Mouse (Mus musculus) kidney, postnatal 25 days (tissue): ENCODE data around the gene Prelid3b.

Source experiments
- DNase-seq, 2 experiments: peaks; one replicate each; pipeline ENCODE4 v3.0.0; 2021; ENCODE audit warnings: mixed read lengths in 2 of 2

Prelid3b gene

GRCm38 (mm10) chr2:174472818-174473549, at the start of gene Prelid3b:
Gene Prelid3b, minus strand, starts transcription at chr2:174473081.
- peak; percentile 100 for DNase-seq

GRCm38 (mm10) chr2:174522134-174522533, 49.3 kb upstream of the Prelid3b start:
- no peak for DNase-seq

DNA sequence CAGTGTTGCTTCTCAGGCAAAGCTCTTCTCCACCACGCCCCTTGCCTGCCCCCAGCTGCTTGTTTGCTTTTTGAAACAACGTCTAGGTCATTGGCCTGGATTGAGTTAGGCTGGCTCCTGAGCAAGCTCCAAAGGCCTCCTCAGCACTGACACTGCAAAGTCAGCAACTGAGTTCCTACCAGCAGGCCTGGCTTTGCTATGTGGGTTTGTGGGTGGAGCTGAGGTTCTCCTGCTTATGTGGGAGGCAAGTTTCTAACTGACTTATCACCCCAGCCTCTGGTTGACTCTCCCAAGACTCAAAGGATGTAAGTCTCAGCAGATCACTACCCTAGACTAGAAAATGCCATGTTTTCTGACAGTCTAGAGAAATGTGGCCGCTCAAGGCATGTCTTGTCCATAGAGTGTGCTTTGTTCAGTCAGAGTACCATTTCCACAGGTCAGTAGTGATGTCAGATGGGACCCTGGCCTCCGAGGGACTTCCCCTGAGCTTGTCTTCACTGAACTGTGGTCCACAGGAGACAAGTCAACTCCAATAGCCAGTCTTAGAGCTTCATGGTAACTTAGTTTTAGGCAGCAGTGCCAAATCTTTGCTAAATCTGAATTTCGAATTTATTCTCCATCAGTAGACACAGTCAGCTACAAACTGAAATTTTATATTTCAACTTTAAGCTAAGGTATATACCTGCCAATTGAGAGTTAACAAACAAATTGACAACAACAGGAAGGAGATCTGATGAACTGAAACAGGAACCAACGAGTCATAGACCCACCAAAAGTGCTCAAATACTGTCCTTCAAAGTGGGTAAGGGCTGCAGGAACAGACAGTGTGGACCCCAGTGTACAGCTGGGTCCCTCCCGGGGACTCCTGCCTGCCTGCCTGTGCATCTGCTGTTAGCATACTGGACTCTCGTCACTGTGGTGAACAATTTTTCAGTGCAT, 44.5 kb upstream of the Prelid3b start:
- DNase-seq = peak; percentile 11 to 54

- no peak for DNase-seq
Measured at GRCm38 (mm10) chr2:174514887-174515286, 42.0 kb upstream of the Prelid3b start.

- DNase-seq = no peak
Measured at GRCm38 (mm10) chr2:174513827-174514226, 40.9 kb upstream of the Prelid3b start.

- no peak for DNase-seq
Measured at GRCm38 (mm10) chr2:174509825-174510224, 36.9 kb upstream of the Prelid3b start.

GRCm38 (mm10) chr2:174507998-174508397, 35.1 kb upstream of the Prelid3b start:
- no peak for DNase-seq

GRCm38 (mm10) chr2:174502831-174503460, 30.1 kb upstream of the Prelid3b start:
- DNase-seq = no peak

GRCm38 (mm10) chr2:174502321-174502720, 29.4 kb upstream of the Prelid3b start:
- no peak for DNase-seq

DNA sequence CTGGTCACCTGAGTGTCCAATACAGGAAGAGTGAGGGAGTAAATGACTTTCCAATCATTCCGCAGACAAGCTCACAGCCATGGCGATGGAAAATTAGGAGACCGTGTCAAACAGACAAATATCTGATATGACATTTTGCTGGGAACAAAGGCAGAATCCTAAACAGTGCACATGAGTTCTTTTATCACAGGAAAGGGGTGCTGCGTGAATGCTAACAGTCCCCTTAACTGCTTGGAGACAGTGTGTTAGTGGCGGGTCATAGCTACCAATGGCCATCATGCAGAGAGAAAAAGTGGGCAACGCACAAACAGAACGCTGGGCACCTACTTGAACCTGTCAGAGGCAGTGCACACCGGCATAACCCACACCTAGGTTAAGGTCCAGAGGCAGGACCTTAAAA, 28.6 kb upstream of the Prelid3b start:
- DNase-seq = no peak

DNA sequence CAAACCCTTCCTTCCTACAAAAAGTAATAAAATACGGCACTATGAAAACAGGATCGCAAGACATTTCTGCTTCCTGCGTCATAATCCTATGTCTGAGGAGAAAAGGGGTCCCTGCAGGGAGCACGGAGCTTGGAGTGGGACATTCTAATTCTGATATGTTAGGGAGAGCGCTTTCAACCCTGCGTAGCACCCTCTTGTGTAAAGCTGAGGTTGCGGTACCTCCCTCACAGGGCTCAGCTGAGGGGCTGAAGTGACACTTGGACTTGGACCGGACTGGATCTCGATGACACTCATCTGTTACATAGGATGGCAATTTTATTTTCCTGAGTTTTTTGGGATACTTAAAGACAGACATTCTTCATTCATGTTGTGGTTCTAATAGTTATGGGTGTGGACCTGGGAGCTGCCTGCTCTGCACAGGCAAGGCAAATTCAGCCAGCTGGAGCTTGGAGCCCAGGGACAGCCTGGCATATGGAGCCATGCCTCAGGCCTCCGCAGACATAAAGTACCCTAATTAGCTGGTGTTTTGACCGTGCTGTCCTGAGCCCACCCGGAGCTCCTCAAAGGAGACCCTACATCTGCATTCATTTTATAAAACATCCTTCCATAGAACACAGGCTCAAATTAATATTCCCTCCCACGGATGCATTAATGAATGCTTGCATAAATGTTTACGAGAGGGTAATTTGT, 28.1 kb upstream of the Prelid3b start:
- DNase-seq = no peak

DNA sequence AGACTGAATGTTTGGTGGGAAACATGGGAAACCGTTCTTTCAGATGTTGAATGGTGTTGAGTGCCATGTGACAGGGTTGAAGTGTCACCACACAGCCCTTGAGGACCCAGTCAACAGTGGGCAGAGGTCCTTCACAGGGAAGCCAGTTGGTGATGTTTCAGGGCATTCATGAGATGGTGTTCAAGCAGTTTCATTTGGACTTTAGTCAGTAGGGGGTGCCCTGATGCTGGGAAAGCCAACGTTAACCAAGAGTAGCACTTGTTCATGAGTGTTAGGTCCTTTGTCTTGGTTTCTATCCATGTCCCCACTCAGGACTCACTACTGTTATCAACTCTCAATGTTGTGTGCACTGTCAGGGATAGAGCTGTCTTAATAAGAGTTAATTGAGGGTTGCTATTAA, 20.0 kb upstream of the Prelid3b start:
- peak in 1 of 2 experiments; percentile 21 for DNase-seq

DNA sequence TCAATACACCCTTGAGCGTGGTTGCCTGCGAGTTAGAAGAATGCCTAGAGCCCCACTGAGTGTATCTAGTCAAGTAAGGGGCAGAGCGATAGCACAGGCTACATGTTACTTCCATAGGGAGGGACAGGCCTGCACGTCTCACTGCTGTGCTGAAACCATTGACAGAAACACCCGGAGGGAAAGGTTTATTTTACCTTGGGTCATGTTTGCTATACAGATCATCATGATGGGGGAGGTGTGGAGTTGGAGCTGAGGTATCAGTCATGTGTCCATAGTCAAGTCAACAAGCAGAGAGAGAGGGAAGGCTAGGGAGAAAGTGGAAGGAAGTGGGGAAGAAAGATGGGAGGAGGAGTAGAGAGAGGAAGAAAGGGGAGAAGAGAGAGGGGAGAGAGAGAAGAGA, 14.1 kb upstream of the Prelid3b start:
- DNase-seq = no peak

- no peak for DNase-seq
Measured at GRCm38 (mm10) chr2:174478746-174479145, 5.9 kb upstream of the Prelid3b start.

- DNase-seq = no peak
Measured at GRCm38 (mm10) chr2:174477543-174478319, 4.8 kb upstream of the Prelid3b start.

DNA sequence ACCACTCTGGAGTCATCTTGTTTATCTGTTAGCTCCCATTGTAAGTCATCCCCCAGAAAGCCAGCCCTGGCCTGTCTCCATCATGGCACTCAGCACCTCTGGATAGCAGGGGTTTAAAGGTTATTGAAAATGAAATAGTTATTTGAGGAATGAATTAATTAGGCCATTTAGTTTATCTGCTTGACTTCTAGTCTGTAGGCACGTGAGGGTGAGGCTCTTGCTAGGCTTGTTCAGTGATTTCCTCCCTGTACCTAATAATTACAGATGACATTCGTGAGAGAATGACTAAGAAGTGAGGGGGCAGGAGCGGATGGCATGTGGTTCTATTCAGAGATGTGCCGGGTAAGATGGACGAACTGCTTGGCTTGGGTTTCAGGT, 658 bp upstream of the Prelid3b start:
- no peak for DNase-seq

DNA sequence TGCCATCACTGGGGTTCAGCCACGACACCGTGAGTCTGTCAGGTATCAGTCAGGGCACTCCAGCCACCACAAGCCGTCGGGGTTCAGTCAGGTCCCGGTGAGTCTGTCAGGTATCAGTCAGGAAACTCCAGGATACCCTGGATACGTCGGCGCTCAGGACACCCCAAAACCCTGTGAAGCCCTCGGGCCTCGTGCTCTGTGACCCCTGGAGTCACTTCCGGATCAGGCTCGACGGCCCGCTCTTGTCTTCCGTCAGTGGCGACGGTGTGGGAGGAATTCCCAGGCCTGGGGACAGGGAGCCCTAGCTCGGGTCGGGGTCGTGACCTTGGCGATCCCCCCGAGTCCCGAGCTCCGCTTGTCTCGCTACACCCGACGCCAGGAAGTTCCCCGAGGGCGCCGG, 474 bp downstream of the Prelid3b start:
- no peak for DNase-seq

- no peak for DNase-seq
Measured at GRCm38 (mm10) chr2:174470786-174471405, 2.0 kb downstream of the Prelid3b start.

DNA sequence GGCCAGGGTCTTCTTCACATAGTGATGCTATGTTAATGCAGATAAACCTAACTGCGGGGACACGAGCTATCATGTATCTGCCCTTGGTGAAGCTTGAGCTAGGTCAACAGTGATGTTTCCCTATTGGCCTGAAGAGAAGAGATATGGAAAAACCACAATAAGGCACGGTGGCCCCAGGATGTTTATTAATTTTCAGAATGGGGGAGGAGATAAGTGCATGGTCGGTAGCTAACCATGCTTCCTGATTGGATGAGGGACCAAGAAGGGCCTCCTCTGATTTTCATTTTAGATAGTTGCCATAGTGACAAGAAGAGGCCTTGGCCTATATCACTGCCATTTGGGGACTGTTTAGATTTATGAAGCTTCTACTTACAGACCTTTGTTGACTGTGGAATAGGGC, 2.5 kb downstream of the Prelid3b start:
- no peak for DNase-seq

- DNase-seq = peak; percentile 97 to 99
Measured at GRCm38 (mm10) chr2:174463789-174464523, 8.9 kb downstream of the Prelid3b start, which contains the start of gene Atp5e. Gene Atp5e, minus strand, starts transcription at chr2:174464105.

GRCm38 (mm10) chr2:174463370-174463769, 9.5 kb downstream of the Prelid3b start:
- DNase-seq = no peak
